Mouse (Mus musculus) stomach, postnatal 0 days (tissue): ENCODE measurements around the gene Trim47.

ENCODE experiments used
- CTCF ChIP-seq: IDR thresholded peaks from 2 replicates; pipeline ENCODE4 v1.5.1; 2016; ENCODE audit warnings: antibody characterized with exemption, low read depth, mild to moderate bottlenecking, moderate library complexity
- EP300 ChIP-seq: optimal IDR thresholded peaks from 2 replicates; pipeline ENCODE3; 2016; ENCODE audit warnings: antibody characterized with exemption

- no peak for TF ChIP-seq CTCF
- TF ChIP-seq EP300, result no peak
These were observed 71.1 kb downstream of the Trim47 start for GRCm38 (mm10) chr11:116055873-116056272.
